Mouse (Mus musculus) limb, embryonic 11.5 days (tissue): ENCODE data around the gene Vps37c. TPM values are rescaled to one million over a fixed set of nuclear protein-coding genes. Genes with fewer than 3 reads are reported as not detected.

ENCODE experiments used
- ATAC-seq: fragments of 200-750 bp; cut with Nextera tagmentation; 2 replicates; pipeline ENCODE4 v1.8.0; 2017; ENCODE audit warnings: low read depth; ENCODE audit not compliant: insufficient number of reproducible peaks, low FRiP score, low TSS enrichment
- DNase-seq: peaks from one replicate; pipeline ENCODE4 v3.0.0-alpha.2; 2015; ENCODE audit warnings: low spot score
- H3K27ac ChIP-seq: fragments of 300-500 bp; sonication (generic); replicated peaks from 2 replicates; pipeline ENCODE4 v1.5.1; 2014; ENCODE audit warnings: low read depth, mild to moderate bottlenecking, low read length
- H3K27me3 ChIP-seq: fragments of 300-500 bp; sonication (generic); 2 replicates; pipeline ENCODE4 v1.6.1; 2014; ENCODE audit warnings: mild to moderate bottlenecking, low read length, mixed read lengths; ENCODE audit not compliant: control insufficient read depth, insufficient read depth
- H3K36me3 ChIP-seq: fragments of 300-500 bp; sonication (generic); 2 replicates; pipeline ENCODE4 v1.6.1; 2014; ENCODE audit warnings: mild to moderate bottlenecking, low read length, moderate library complexity, mixed read lengths; ENCODE audit not compliant: control insufficient read depth, insufficient read depth
- H3K4me1 ChIP-seq: fragments of 300-500 bp; sonication (generic); 2 replicates; pipeline ENCODE4 v1.6.1; 2014; ENCODE audit warnings: low read length, mixed read lengths; ENCODE audit not compliant: control insufficient read depth, insufficient read depth
- H3K4me2 ChIP-seq: fragments of 300-500 bp; sonication (generic); 2 replicates; pipeline ENCODE4 v1.6.1; 2014; ENCODE audit warnings: low read depth, mild to moderate bottlenecking, moderate library complexity; ENCODE audit not compliant: severe bottlenecking
- H3K4me3 ChIP-seq: fragments of 300-500 bp; sonication (generic); 2 replicates; pipeline ENCODE4 v1.5.1; 2014; ENCODE audit warnings: low read depth, low read length
- H3K9ac ChIP-seq: fragments of 300-500 bp; sonication (generic); 2 replicates; pipeline ENCODE4 v1.6.1; 2014; ENCODE audit warnings: mild to moderate bottlenecking, low read length
- H3K9me3 ChIP-seq: fragments of 300-500 bp; sonication (generic); 2 replicates; pipeline ENCODE4 v1.6.1; 2016; ENCODE audit warnings: low read length; ENCODE audit not compliant: control insufficient read depth
- WGBS: fragments of 180-500 bp; shearing (Covaris S2); extraction: QIAGEN DNeasy Blood & Tissue Kit; methylation state at CpG from one replicate; pipeline ENCODE4 v1.1.7; 2014; 5-methylcytosine and 5-hydroxymethylcytosine counted together
- polyA plus RNA-seq: library from polyadenylated mRNA; unstranded; fragments of >200 nt; fragmentation: Nextera tagmentation; extraction: Ambion mirVana; gene quantifications from 2 replicates; pipeline ENCODE4 v1.2.1, GENCODE M21; 2014

Gene Vps37c
- polyA plus RNA-seq, 1 experiment from 2014 or later: 29.7 TPM

GRCm38 (mm10) chr19:10742145-10742544, 53.6 kb downstream of the Vps37c start:
- H3K4me1 ChIP-seq: no peaks in the 10 kb centered on the region
- no peaks in the 10 kb centered on the region for H3K27me3 ChIP-seq
- H3K36me3 ChIP-seq: no peaks in the 10 kb centered on the region
- 81% methylated on average over 6 of the region's 6 CpGs for WGBS
- no peak overlapping the region for H3K4me2 ChIP-seq
- no peak for ATAC-seq
- H3K9me3 ChIP-seq: no peaks in the 10 kb centered on the region
- no peak overlapping the region for H3K27ac ChIP-seq
- no peak overlapping the region for H3K4me3 ChIP-seq
- DNase-seq: no peak
- no peak overlapping the region for H3K9ac ChIP-seq

GRCm38 (mm10) chr19:10742565-10742964, 54.0 kb downstream of the Vps37c start:
- no peaks in the 10 kb centered on the region for H3K9me3 ChIP-seq
- H3K4me2 ChIP-seq: no peak overlapping the region
- no peak overlapping the region for H3K4me3 ChIP-seq
- no peak overlapping the region for H3K9ac ChIP-seq
- H3K27ac ChIP-seq: no peak overlapping the region
- no peaks in the 10 kb centered on the region for H3K36me3 ChIP-seq
- DNase-seq (no peak), ATAC-seq (no peak)
- no peaks in the 10 kb centered on the region for H3K4me1 ChIP-seq
- H3K27me3 ChIP-seq: no peaks in the 10 kb centered on the region
- 77% methylated on average over 3 of the region's 3 CpGs for WGBS

- H3K4me3 ChIP-seq: no peak overlapping the region
- H3K27me3 ChIP-seq: no peaks in the 10 kb centered on the region
- H3K4me2 ChIP-seq: no peak overlapping the region
- no peak overlapping the region for H3K27ac ChIP-seq
- DNase-seq (no peak), ATAC-seq (no peak)
- no peaks in the 10 kb centered on the region for H3K36me3 ChIP-seq
- H3K9me3 ChIP-seq: no peaks in the 10 kb centered on the region
- H3K4me1 ChIP-seq: no peaks in the 10 kb centered on the region
- H3K9ac ChIP-seq: no peak overlapping the region
- WGBS: 90% methylated on average over 7 of the region's 7 CpGs
These were observed 58.6 kb downstream of the Vps37c start for GRCm38 (mm10) chr19:10747182-10747581.

- no peak overlapping the region for H3K4me3 ChIP-seq
- H3K27ac ChIP-seq: no peak overlapping the region
- ATAC-seq: no peak
- WGBS: 79% methylated on average over 6 of the region's 6 CpGs
- DNase-seq: no peak
- no peaks in the 10 kb centered on the region for H3K27me3 ChIP-seq
- H3K9ac ChIP-seq: no peak overlapping the region
- no peaks in the 10 kb centered on the region for H3K36me3 ChIP-seq
- H3K4me1 ChIP-seq: no peaks in the 10 kb centered on the region
- H3K4me2 ChIP-seq: no peak overlapping the region
- H3K9me3 ChIP-seq: no peaks in the 10 kb centered on the region
These were observed 59.2 kb downstream of the Vps37c start for GRCm38 (mm10) chr19:10747718-10748117.

GRCm38 (mm10) chr19:10748401-10749102, 60.0 kb downstream of the Vps37c start:
- Histone ChIP-seq H3K27ac (no peak overlapping the region), H3K4me1 (no peaks in the 10 kb centered on the region), H3K27me3 (no peaks in the 10 kb centered on the region), H3K4me2 (no peak overlapping the region), H3K4me3 (no peak overlapping the region), H3K9me3 (no peaks in the 10 kb centered on the region), H3K36me3 (no peaks in the 10 kb centered on the region), H3K9ac (no peak overlapping the region)
- DNase-seq (no peak), ATAC-seq (no peak)
- 71% methylated on average over 11 of the region's 11 CpGs for WGBS

- ATAC-seq (no peak), DNase-seq (no peak)
- Histone ChIP-seq H3K9ac (no peak overlapping the region), H3K4me1 (no peaks in the 10 kb centered on the region), H3K36me3 (no peaks in the 10 kb centered on the region), H3K4me2 (no peak overlapping the region), H3K4me3 (no peak overlapping the region), H3K27ac (no peak overlapping the region), H3K27me3 (no peaks in the 10 kb centered on the region), H3K9me3 (no peaks in the 10 kb centered on the region)
- WGBS: 92% methylated on average over 6 of the region's 6 CpGs
These were observed 60.8 kb downstream of the Vps37c start for GRCm38 (mm10) chr19:10749295-10749694.

- Histone ChIP-seq H3K27ac (no peak overlapping the region), H3K4me3 (no peak overlapping the region), H3K4me1 (no peaks in the 10 kb centered on the region), H3K9ac (no peak overlapping the region), H3K36me3 (no peaks in the 10 kb centered on the region), H3K9me3 (no peaks in the 10 kb centered on the region), H3K27me3 (no peaks in the 10 kb centered on the region), H3K4me2 (no peak overlapping the region)
- WGBS: 74% methylated on average over 6 of the region's 6 CpGs
- ATAC-seq (no peak), DNase-seq (no peak)
These were observed 61.6 kb downstream of the Vps37c start for GRCm38 (mm10) chr19:10750161-10750560.

GRCm38 (mm10) chr19:10751607-10752006, 63.1 kb downstream of the Vps37c start:
- Histone ChIP-seq H3K27me3 (no peaks in the 10 kb centered on the region), H3K4me1 (no peaks in the 10 kb centered on the region), H3K4me3 (no peak overlapping the region), H3K36me3 (no peaks in the 10 kb centered on the region), H3K4me2 (no peak overlapping the region), H3K27ac (no peak overlapping the region), H3K9ac (no peak overlapping the region), H3K9me3 (no peaks in the 10 kb centered on the region)
- DNase-seq (no peak), ATAC-seq (no peak)
- WGBS: 89% methylated on average over 1 of the region's 1 CpGs

- ATAC-seq: no peak
- WGBS: 94% methylated on average over 6 of the region's 6 CpGs
- no peaks in the 10 kb centered on the region for H3K36me3 ChIP-seq
These were observed 63.6 kb downstream of the Vps37c start for GRCm38 (mm10) chr19:10752106-10752505.

More at GRCm38 (mm10) chr19:10752106-10752505, 63.6 kb downstream of the Vps37c start:
- Histone ChIP-seq H3K4me3 (no peak overlapping the region), H3K9ac (no peak overlapping the region), H3K4me2 (no peak overlapping the region), H3K4me1 (no peaks in the 10 kb centered on the region), H3K27me3 (no peaks in the 10 kb centered on the region), H3K27ac (no peak overlapping the region), H3K9me3 (no peaks in the 10 kb centered on the region)
- DNase-seq: no peak
